ENCODE assay signal across 9 mouse cellular contexts in genomic region chr2:9632719-9633446, GRCm38 (mm10).
DNase-seq lines count a peak whose midpoint lies in the region; ATAC-seq and TF ChIP-seq lines count a peak whose summit lies in the region.
"Had no signal": no experiment of that assay in that cellular context is flagged by ENCODE, and none has a peak within 500 bp of the region (broad histone marks: within the 10 kb centered on the region; RNA-seq: fewer than 3 reads in every experiment).

No protein-coding gene starts in this region.

- no peak overlapping the region for H3K27ac ChIP-seq in limb, embryonic 15.5 days
- H3K27ac ChIP-seq in limb, embryonic 10.5 days: no peak overlapping the region
- no peak overlapping the region for H3K27ac ChIP-seq in forebrain, postnatal 0 days (ENCODE audit: low read depth, low read length)
- H3K27ac ChIP-seq in intestine, postnatal 0 days (ENCODE audit: low read depth, low read length): no peak overlapping the region
- H3K27ac ChIP-seq in intestine, embryonic 15.5 days: no peak overlapping the region

- no peaks in the 10 kb centered on the region for H3K27me3 ChIP-seq in limb, embryonic 15.5 days
- H3K27me3 ChIP-seq in limb, embryonic 10.5 days (ENCODE audit: low read depth, poor library complexity, severe bottlenecking): no peaks in the 10 kb centered on the region
- H3K27me3 ChIP-seq in forebrain, postnatal 0 days (ENCODE audit: insufficient read depth, low read length): no peaks in the 10 kb centered on the region
- no peaks in the 10 kb centered on the region for H3K27me3 ChIP-seq in intestine, postnatal 0 days (replicated peaks; ENCODE audit: control insufficient read depth, insufficient read depth, low read length)
- H3K27me3 ChIP-seq in intestine, embryonic 15.5 days (replicated peaks): no peaks in the 10 kb centered on the region
- H3K27me3 ChIP-seq: Patski had no signal

- no peak for TF ChIP-seq CTCF in forebrain, postnatal 0 days (IDR thresholded peaks at IDR 0.05; ENCODE audit: low read depth)
- TF ChIP-seq CTCF in intestine, postnatal 0 days (IDR thresholded peaks at IDR 0.05; ENCODE audit: low read depth): no peak

- H3K36me3 ChIP-seq in limb, embryonic 15.5 days: no peaks in the 10 kb centered on the region
- H3K36me3 ChIP-seq in limb, embryonic 10.5 days: no peaks in the 10 kb centered on the region
- H3K36me3 ChIP-seq in forebrain, postnatal 0 days (ENCODE audit: insufficient read depth): no peaks in the 10 kb centered on the region
- no peaks in the 10 kb centered on the region for H3K36me3 ChIP-seq in intestine, postnatal 0 days (ENCODE audit: control insufficient read depth, insufficient read depth)
- no peaks in the 10 kb centered on the region for H3K36me3 ChIP-seq in intestine, embryonic 15.5 days

- no peak overlapping the region for H3K9ac ChIP-seq in limb, embryonic 15.5 days
- H3K9ac ChIP-seq in forebrain, postnatal 0 days: peak overlapping the region; percentile 4; the same call in 1 of the 2 replicates
- no peak overlapping the region for H3K9ac ChIP-seq in intestine, postnatal 0 days (ENCODE audit: low read depth, low read length)
- H3K9ac ChIP-seq in intestine, embryonic 15.5 days: no peak overlapping the region

- 33% methylated on average over 15 of the region's 15 CpGs for WGBS in limb, embryonic 15.5 days
- WGBS in limb, embryonic 10.5 days: 55% methylated on average over 15 of the region's 15 CpGs
- WGBS in forebrain, postnatal 0 days: 7% methylated on average over 15 of the region's 15 CpGs
- WGBS in intestine, postnatal 0 days: 44% methylated on average over 15 of the region's 15 CpGs
- WGBS in intestine, embryonic 15.5 days: 46% methylated on average over 15 of the region's 15 CpGs

- peaks cover 7% of the 10 kb centered on the region; the same call in 1 of the 2 replicates for H3K4me1 ChIP-seq in limb, embryonic 15.5 days
- H3K4me1 ChIP-seq in limb, embryonic 10.5 days: 0 out of 2 replicates have a peak, but pooled peaks cover 6% of the 10 kb centered on the region
- H3K4me1 ChIP-seq in forebrain, postnatal 0 days (ENCODE audit: insufficient read depth): no peaks in the 10 kb centered on the region
- H3K4me1 ChIP-seq in intestine, postnatal 0 days (replicated peaks; ENCODE audit: control insufficient read depth, insufficient read depth, low read length): no peaks in the 10 kb centered on the region
- no peaks in the 10 kb centered on the region for H3K4me1 ChIP-seq in intestine, embryonic 15.5 days (replicated peaks)

- no peaks in the 10 kb centered on the region for H3K9me3 ChIP-seq in limb, embryonic 15.5 days
- no peaks in the 10 kb centered on the region for H3K9me3 ChIP-seq in limb, embryonic 10.5 days (replicated peaks)
- no peaks in the 10 kb centered on the region for H3K9me3 ChIP-seq in forebrain, postnatal 0 days (ENCODE audit: low read length)
- no peaks in the 10 kb centered on the region for H3K9me3 ChIP-seq in intestine, postnatal 0 days (ENCODE audit: control insufficient read depth)
- H3K9me3 ChIP-seq in intestine, embryonic 15.5 days: no peaks in the 10 kb centered on the region

- no peak for DNase-seq in limb, embryonic 10.5 days (ENCODE audit: low spot score)
- DNase-seq in forebrain, postnatal 0 days: peak; percentile 8
- DNase-seq in induced T-regulatory cell, adult 2 months (ENCODE audit: low read depth): peak; percentile 41
- peak; percentile 13 for DNase-seq in skeletal muscle tissue, adult 2 months (ENCODE audit: low read depth, low spot score)

- H3K4me2 ChIP-seq in limb, embryonic 15.5 days: 0 out of 2 replicates have a peak overlapping the region, but pooled peaks have one; percentile 5
- peak overlapping the region; percentile 33 for H3K4me2 ChIP-seq in forebrain, postnatal 0 days (ENCODE audit: low read depth)
- no peak overlapping the region for H3K4me2 ChIP-seq in intestine, postnatal 0 days (replicated peaks; ENCODE audit: low read depth)
- H3K4me2 ChIP-seq in intestine, embryonic 15.5 days (replicated peaks): no peak overlapping the region

- ATAC-seq in limb, embryonic 15.5 days (ENCODE audit: insufficient number of reproducible peaks, low FRiP score, low TSS enrichment, low read depth): no peak
- ATAC-seq in forebrain, postnatal 0 days: no peak
- no peak for ATAC-seq in intestine, postnatal 0 days
- ATAC-seq in megakaryocyte-erythroid progenitor cell, adult 5-6 weeks (replicated peaks; ENCODE audit: low FRiP score, low TSS enrichment, poor library complexity, severe bottlenecking): no peak
- ATAC-seq in intestine, embryonic 15.5 days: no peak
- ATAC-seq: Patski had no signal

- H3K4me3 ChIP-seq in limb, embryonic 15.5 days: no peak overlapping the region
- no peak overlapping the region for H3K4me3 ChIP-seq in limb, embryonic 10.5 days
- H3K4me3 ChIP-seq in forebrain, postnatal 0 days (ENCODE audit: low read depth, low read length): 0 out of 2 replicates have a peak overlapping the region, but pooled peaks have one; percentile 14
- no peak overlapping the region for H3K4me3 ChIP-seq in intestine, postnatal 0 days (ENCODE audit: low read depth, low read length)
- H3K4me3 ChIP-seq in intestine, embryonic 15.5 days (replicated peaks): no peak overlapping the region

Comparison
In these comparisons a context has a peak if more than half of its experiments do, and no peak if none do; other contexts are left out.
1. H3K4me2 ChIP-seq: peak in limb, embryonic 15.5 days (single experiment) and forebrain, postnatal 0 days (single experiment); none in intestine, postnatal 0 days (single experiment) and intestine, embryonic 15.5 days (single experiment).